Mouse (Mus musculus): ENCODE measurements around the gene Med25.
A peak's percentile ranks its signal among the peaks of the same experiment; 100 is the strongest.

Gene Med25

GRCm38 (mm10) chr7:44863982-44864494, 28.5 kb downstream of the Med25 start:
- DNase-seq (ENCODE audit: low spot score): no peak

GRCm38 (mm10) chr7:44863210-44863609, 29.3 kb downstream of the Med25 start:
- no peak for DNase-seq (ENCODE audit: low spot score)

GRCm38 (mm10) chr7:44862434-44862833, 30.1 kb downstream of the Med25 start:
- DNase-seq (ENCODE audit: low spot score): no peak

GRCm38 (mm10) chr7:44861429-44861816, 31.1 kb downstream of the Med25 start:
- DNase-seq (ENCODE audit: low spot score): no peak

- no peak for DNase-seq (ENCODE audit: low spot score)
Measured at GRCm38 (mm10) chr7:44860576-44861428, 31.7 kb downstream of the Med25 start.

- no peak for DNase-seq (ENCODE audit: low spot score)
Measured at GRCm38 (mm10) chr7:44859896-44860295, 32.6 kb downstream of the Med25 start.

- DNase-seq (ENCODE audit: low spot score): no peak
Measured at GRCm38 (mm10) chr7:44857905-44858304, 34.6 kb downstream of the Med25 start.

- DNase-seq (ENCODE audit: low spot score): peak; percentile 91
Measured at GRCm38 (mm10) chr7:44857042-44857552, 35.4 kb downstream of the Med25 start, which contains the start of gene Pnkp. Gene Pnkp, plus strand, starts transcription at chr7:44857139.

GRCm38 (mm10) chr7:44856265-44856916, 36.1 kb downstream of the Med25 start:
- no peak for DNase-seq (ENCODE audit: low spot score)

GRCm38 (mm10) chr7:44855036-44855435, 37.5 kb downstream of the Med25 start:
- no peak for DNase-seq (ENCODE audit: low spot score)

- DNase-seq (ENCODE audit: low spot score): no peak
Measured at GRCm38 (mm10) chr7:44854356-44855031, 38.0 kb downstream of the Med25 start.

GRCm38 (mm10) chr7:44853596-44854355, 38.7 kb downstream of the Med25 start:
- no peak for DNase-seq (ENCODE audit: low spot score)

- DNase-seq (ENCODE audit: low spot score): no peak
Measured at GRCm38 (mm10) chr7:44853065-44853464, 39.4 kb downstream of the Med25 start.

GRCm38 (mm10) chr7:44852259-44853027, 40.1 kb downstream of the Med25 start:
- DNase-seq (ENCODE audit: low spot score): no peak

- no peak for DNase-seq (ENCODE audit: low spot score)
Measured at GRCm38 (mm10) chr7:44851625-44852234, 40.8 kb downstream of the Med25 start.

- DNase-seq (ENCODE audit: low spot score): no peak
Measured at GRCm38 (mm10) chr7:44850789-44851624, 41.5 kb downstream of the Med25 start.

GRCm38 (mm10) chr7:44850146-44850545, 42.4 kb downstream of the Med25 start:
- no peak for DNase-seq (ENCODE audit: low spot score)

GRCm38 (mm10) chr7:44849416-44850111, 42.9 kb downstream of the Med25 start:
- peak; percentile 90 for DNase-seq (ENCODE audit: low spot score)

Measured in left cerebral cortex, adult 11 months (tissue).